Mouse (Mus musculus): ENCODE results near the gene Cpsf4l. TPM values are rescaled to one million over a fixed set of nuclear protein-coding genes. Genes with fewer than 3 reads are reported as not detected.

Gene Cpsf4l
- polyA plus RNA-seq, 1 experiment from 2014 or later: 0.25 TPM

- H3K36me3 ChIP-seq (ENCODE audit: control insufficient read depth, insufficient read depth, low read length): peaks cover 22% of the 10 kb centered on the region
- WGBS: 76% methylated on average over 8 of the region's 8 CpGs
- H3K9ac ChIP-seq (ENCODE audit: low read depth, low read length): no peak overlapping the region
- no peaks in the 10 kb centered on the region for H3K9me3 ChIP-seq (replicated peaks; ENCODE audit: control insufficient read depth, low read length, poor library complexity, severe bottlenecking)
- no peak for ATAC-seq
- no peaks in the 10 kb centered on the region for H3K27me3 ChIP-seq (ENCODE audit: control insufficient read depth, insufficient read depth, low read depth, low read length)
- H3K27ac ChIP-seq (ENCODE audit: low read length): no peak overlapping the region
- H3K4me1 ChIP-seq (ENCODE audit: control insufficient read depth, insufficient read depth, low read length): peaks cover 2% of the 10 kb centered on the region; the same call in 1 of the 2 replicates
- H3K4me2 ChIP-seq (ENCODE audit: low read length): no peak overlapping the region
- H3K4me3 ChIP-seq (ENCODE audit: low read depth, low read length): no peak overlapping the region
Observed at GRCm38 (mm10) chr11:113729917-113730316, 20.1 kb upstream of the Cpsf4l start.

- no peaks in the 10 kb centered on the region for H3K9me3 ChIP-seq (replicated peaks; ENCODE audit: control insufficient read depth, low read length, poor library complexity, severe bottlenecking)
- WGBS: 80% methylated on average over 21 of the region's 21 CpGs
- no peak for ATAC-seq
- peaks cover 2% of the 10 kb centered on the region; the same call in 1 of the 2 replicates for H3K4me1 ChIP-seq (ENCODE audit: control insufficient read depth, insufficient read depth, low read length)
- peaks cover 22% of the 10 kb centered on the region for H3K36me3 ChIP-seq (ENCODE audit: control insufficient read depth, insufficient read depth, low read length)
- no peak overlapping the region for H3K4me2 ChIP-seq (ENCODE audit: low read length)
- no peak overlapping the region for H3K4me3 ChIP-seq (ENCODE audit: low read depth, low read length)
- no peak overlapping the region for H3K27ac ChIP-seq (ENCODE audit: low read length)
- no peaks in the 10 kb centered on the region for H3K27me3 ChIP-seq (ENCODE audit: control insufficient read depth, insufficient read depth, low read depth, low read length)
- H3K9ac ChIP-seq (ENCODE audit: low read depth, low read length): no peak overlapping the region
Observed at GRCm38 (mm10) chr11:113729239-113729638, 19.4 kb upstream of the Cpsf4l start.

GRCm38 (mm10) chr11:113727992-113728391 is 18.2 kb upstream of the Cpsf4l start:
- Histone ChIP-seq H3K27me3 (ENCODE audit: control insufficient read depth, insufficient read depth, low read depth, low read length) (no peaks in the 10 kb centered on the region), H3K9ac (ENCODE audit: low read depth, low read length) (no peak overlapping the region), H3K4me3 (ENCODE audit: low read depth, low read length) (no peak overlapping the region), H3K4me1 (ENCODE audit: control insufficient read depth, insufficient read depth, low read length) (no peaks in the 10 kb centered on the region; the same call in 1 of the 2 replicates), H3K9me3 (replicated peaks; ENCODE audit: control insufficient read depth, low read length, poor library complexity, severe bottlenecking) (no peaks in the 10 kb centered on the region), H3K27ac (ENCODE audit: low read length) (no peak overlapping the region), H3K4me2 (ENCODE audit: low read length) (no peak overlapping the region), H3K36me3 (ENCODE audit: control insufficient read depth, insufficient read depth, low read length) (peaks cover 22% of the 10 kb centered on the region)
- no peak for ATAC-seq
- 81% methylated on average over 6 of the region's 6 CpGs for WGBS

- no peak overlapping the region for H3K9ac ChIP-seq (ENCODE audit: low read depth, low read length)
- H3K27me3 ChIP-seq (ENCODE audit: control insufficient read depth, insufficient read depth, low read depth, low read length): no peaks in the 10 kb centered on the region
- ATAC-seq: no peak
- no peak overlapping the region for H3K4me3 ChIP-seq (ENCODE audit: low read depth, low read length)
- no peaks in the 10 kb centered on the region for H3K4me1 ChIP-seq (ENCODE audit: control insufficient read depth, insufficient read depth, low read length)
- H3K27ac ChIP-seq (ENCODE audit: low read length): no peak overlapping the region
- no peaks in the 10 kb centered on the region for H3K9me3 ChIP-seq (replicated peaks; ENCODE audit: control insufficient read depth, low read length, poor library complexity, severe bottlenecking)
- peaks cover 22% of the 10 kb centered on the region for H3K36me3 ChIP-seq (ENCODE audit: control insufficient read depth, insufficient read depth, low read length)
- H3K4me2 ChIP-seq (ENCODE audit: low read length): no peak overlapping the region
- 84% methylated on average over 14 of the region's 14 CpGs for WGBS
Observed at GRCm38 (mm10) chr11:113726994-113727888, 17.4 kb upstream of the Cpsf4l start.

GRCm38 (mm10) chr11:113725235-113726048 is 15.6 kb upstream of the Cpsf4l start:
- H3K9me3 ChIP-seq (replicated peaks; ENCODE audit: control insufficient read depth, low read length, poor library complexity, severe bottlenecking): no peaks in the 10 kb centered on the region
- ATAC-seq: 0 out of 2 replicates have a peak, but pooled peaks have one; percentile 23
- no peak overlapping the region for H3K4me2 ChIP-seq (ENCODE audit: low read length)
- H3K4me1 ChIP-seq (ENCODE audit: control insufficient read depth, insufficient read depth, low read length): no peaks in the 10 kb centered on the region
- H3K4me3 ChIP-seq (ENCODE audit: low read depth, low read length): no peak overlapping the region
- no peaks in the 10 kb centered on the region for H3K27me3 ChIP-seq (ENCODE audit: control insufficient read depth, insufficient read depth, low read depth, low read length)
- H3K27ac ChIP-seq (ENCODE audit: low read length): no peak overlapping the region
- H3K9ac ChIP-seq (ENCODE audit: low read depth, low read length): no peak overlapping the region
- H3K36me3 ChIP-seq (ENCODE audit: control insufficient read depth, insufficient read depth, low read length): peaks cover 22% of the 10 kb centered on the region
- 71% methylated on average over 4 of the region's 4 CpGs for WGBS

GRCm38 (mm10) chr11:113722405-113723090 is 12.7 kb upstream of the Cpsf4l start:
- no peaks in the 10 kb centered on the region for H3K9me3 ChIP-seq (replicated peaks; ENCODE audit: control insufficient read depth, low read length, poor library complexity, severe bottlenecking)
- H3K4me2 ChIP-seq (ENCODE audit: low read length): no peak overlapping the region
- H3K9ac ChIP-seq (ENCODE audit: low read depth, low read length): no peak overlapping the region
- 72% methylated on average over 14 of the region's 14 CpGs for WGBS
- peaks cover 7% of the 10 kb centered on the region; the same call in 1 of the 2 replicates for H3K36me3 ChIP-seq (ENCODE audit: control insufficient read depth, insufficient read depth, low read length)
- no peaks in the 10 kb centered on the region for H3K27me3 ChIP-seq (ENCODE audit: control insufficient read depth, insufficient read depth, low read depth, low read length)
- H3K4me1 ChIP-seq (ENCODE audit: control insufficient read depth, insufficient read depth, low read length): no peaks in the 10 kb centered on the region
- ATAC-seq: no peak
- H3K27ac ChIP-seq (ENCODE audit: low read length): no peak overlapping the region
- H3K4me3 ChIP-seq (ENCODE audit: low read depth, low read length): no peak overlapping the region

GRCm38 (mm10) chr11:113717767-113718424 is 8.1 kb upstream of the Cpsf4l start:
- ATAC-seq: no peak
- Histone ChIP-seq H3K4me1 (ENCODE audit: control insufficient read depth, insufficient read depth, low read length) (no peaks in the 10 kb centered on the region), H3K9ac (ENCODE audit: low read depth, low read length) (no peak overlapping the region), H3K4me3 (ENCODE audit: low read depth, low read length) (no peak overlapping the region), H3K4me2 (ENCODE audit: low read length) (no peak overlapping the region), H3K9me3 (replicated peaks; ENCODE audit: control insufficient read depth, low read length, poor library complexity, severe bottlenecking) (no peaks in the 10 kb centered on the region), H3K27ac (ENCODE audit: low read length) (no peak overlapping the region), H3K27me3 (ENCODE audit: control insufficient read depth, insufficient read depth, low read depth, low read length) (no peaks in the 10 kb centered on the region), H3K36me3 (ENCODE audit: control insufficient read depth, insufficient read depth, low read length) (no peaks in the 10 kb centered on the region)
- WGBS: 69% methylated on average over 16 of the region's 16 CpGs

GRCm38 (mm10) chr11:113716132-113716531 is 6.3 kb upstream of the Cpsf4l start:
- Histone ChIP-seq H3K27me3 (ENCODE audit: control insufficient read depth, insufficient read depth, low read depth, low read length) (no peaks in the 10 kb centered on the region), H3K9me3 (replicated peaks; ENCODE audit: control insufficient read depth, low read length, poor library complexity, severe bottlenecking) (no peaks in the 10 kb centered on the region), H3K4me3 (ENCODE audit: low read depth, low read length) (no peak overlapping the region), H3K9ac (ENCODE audit: low read depth, low read length) (no peak overlapping the region), H3K27ac (ENCODE audit: low read length) (no peak overlapping the region), H3K36me3 (ENCODE audit: control insufficient read depth, insufficient read depth, low read length) (no peaks in the 10 kb centered on the region), H3K4me1 (ENCODE audit: control insufficient read depth, insufficient read depth, low read length) (no peaks in the 10 kb centered on the region), H3K4me2 (ENCODE audit: low read length) (no peak overlapping the region)
- no peak for ATAC-seq
- 93% methylated on average over 2 of the region's 2 CpGs for WGBS

Data from midbrain, embryonic 16.5 days (tissue).